Mouse (Mus musculus) CH12.LX (cell line): ENCODE results near the gene Nck2. TPM values are rescaled to one million over a fixed set of nuclear protein-coding genes. Genes with fewer than 3 reads are reported as not detected.

Experiments
- DNase-seq: peaks from one replicate; pipeline ENCODE4 v3.0.0-alpha.2; 2013; ENCODE audit errors: extremely low read depth
- H3K27ac ChIP-seq: 2 replicates; pipeline ENCODE4 v1.5.1; 2012; ENCODE audit warnings: low read depth, mild to moderate bottlenecking, control low read depth, moderate library complexity; ENCODE audit not compliant: insufficient read depth
- H3K27me3 ChIP-seq: replicated peaks from 2 replicates; pipeline ENCODE3; 2012; ENCODE audit warnings: inconsistent platforms
- H3K36me3 ChIP-seq, 2 experiments: replicated peaks in 1 of 2; 2 replicates each; pipeline versions ENCODE3 to v1.6.1; 2012; ENCODE audit warnings: inconsistent platforms in 1 of 2, low read length in 1 of 2, mild to moderate bottlenecking in 1 of 2, mixed read lengths in 1 of 2, moderate library complexity in 1 of 2; ENCODE audit not compliant: control insufficient read depth in 1 of 2, insufficient read depth in 1 of 2
- H3K4me1 ChIP-seq, 2 experiments: 2 replicates each; pipeline ENCODE4 v1.6.1; 2012; ENCODE audit warnings: inconsistent platforms in 1 of 2, moderate library complexity in 1 of 2; ENCODE audit not compliant: insufficient read depth in 2 of 2, control insufficient read depth in 1 of 2
- H3K4me2 ChIP-seq: 2 replicates; pipeline ENCODE4 v1.6.1; 2012; ENCODE audit warnings: low read depth, mild to moderate bottlenecking, control low read depth; ENCODE audit not compliant: poor library complexity, insufficient read depth, severe bottlenecking
- H3K4me3 ChIP-seq, 3 experiments: fragments of 150-350 bp in 1 of 3; sonication (generic) in 1 of 3; replicated peaks in 1 of 3; 2 replicates each; pipeline versions ENCODE3 to v1.5.1; 2011 to 2012; ENCODE audit warnings: low read depth in 2 of 3, low read length in 2 of 3, mild to moderate bottlenecking in 2 of 3, moderate library complexity in 2 of 3, control low read depth in 1 of 3, improper control_type of control experiment in 1 of 3, inconsistent platforms in 1 of 3, mixed read lengths in 1 of 3; ENCODE audit not compliant: poor library complexity in 1 of 3
- H3K79me2 ChIP-seq: replicated peaks from 2 replicates; pipeline ENCODE4 v1.6.1; 2012; ENCODE audit warnings: mild to moderate bottlenecking, moderate library complexity; ENCODE audit not compliant: control insufficient read depth, poor library complexity, insufficient read depth, severe bottlenecking; ENCODE audit errors: extremely low read depth
- H3K9ac ChIP-seq: 2 replicates; pipeline ENCODE4 v1.6.1; 2012; ENCODE audit warnings: low read depth, mild to moderate bottlenecking, control low read depth, moderate library complexity; ENCODE audit not compliant: insufficient read depth
- H3K9me3 ChIP-seq: replicated peaks from 2 replicates; pipeline ENCODE3; 2012; ENCODE audit warnings: low read length, inconsistent platforms, mixed read lengths
- BHLHE40 ChIP-seq: IDR thresholded peaks from 2 replicates; pipeline ENCODE4 v1.6.1; 2011; ENCODE audit warnings: mild to moderate bottlenecking, low read depth, low read length, improper control_type of control experiment
- E2F4 ChIP-seq: IDR thresholded peaks from 2 replicates; pipeline ENCODE4 v1.6.1; 2011; ENCODE audit warnings: low read depth, low read length, improper control_type of control experiment; ENCODE audit not compliant: insufficient replicate concordance
- ELF1 ChIP-seq: IDR thresholded peaks from 2 replicates; pipeline ENCODE4 v1.6.1; 2014; ENCODE audit warnings: low read depth, mild to moderate bottlenecking, inconsistent platforms, low read length, improper control_type of control experiment
- ETS1 ChIP-seq: conservative IDR thresholded peaks from 2 replicates; pipeline ENCODE4 v1.6.1; 2012; ENCODE audit warnings: low read depth, mild to moderate bottlenecking, inconsistent platforms, low read length, improper control_type of control experiment, moderate library complexity
- IRF4 ChIP-seq: IDR thresholded peaks from 2 replicates; pipeline ENCODE4 v1.6.1; 2014; ENCODE audit warnings: low read depth, mild to moderate bottlenecking, inconsistent platforms, low read length, improper control_type of control experiment
- MAX ChIP-seq: IDR thresholded peaks from 2 replicates; pipeline ENCODE4 v1.6.1; 2011; ENCODE audit warnings: low read length, improper control_type of control experiment
- MXI1 ChIP-seq: IDR thresholded peaks from 2 replicates; pipeline ENCODE4 v1.6.1; 2011; ENCODE audit warnings: mild to moderate bottlenecking, low read depth, low read length, improper control_type of control experiment
- MYC ChIP-seq: IDR thresholded peaks from 2 replicates; pipeline ENCODE4 v1.6.1; 2011; ENCODE audit warnings: low read depth, mild to moderate bottlenecking, improper control_type of control experiment, low read length
- POLR2A ChIP-seq: IDR thresholded peaks from 2 replicates; pipeline ENCODE4 v1.6.1; 2011; ENCODE audit warnings: low read depth, mild to moderate bottlenecking, improper control_type of control experiment, low read length
- RCOR1 ChIP-seq: conservative IDR thresholded peaks from 2 replicates; pipeline ENCODE4 v1.6.1; 2012; ENCODE audit warnings: low read depth, mild to moderate bottlenecking, inconsistent platforms, low read length, improper control_type of control experiment
- TCF12 ChIP-seq: IDR thresholded peaks from 2 replicates; pipeline ENCODE4 v1.6.1; 2014; ENCODE audit warnings: low read depth, mild to moderate bottlenecking, inconsistent platforms, low read length, improper control_type of control experiment
- USF1 ChIP-seq: IDR thresholded peaks from 2 replicates; pipeline ENCODE4 v1.6.1; 2014; ENCODE audit warnings: low read depth, mild to moderate bottlenecking, inconsistent platforms, low read length, improper control_type of control experiment
- ZC3H11A ChIP-seq: IDR thresholded peaks from 2 replicates; pipeline ENCODE4 v1.6.1; 2012; ENCODE audit warnings: low read depth, mild to moderate bottlenecking, inconsistent platforms, low read length, improper control_type of control experiment
- ZMIZ1 ChIP-seq: IDR thresholded peaks from 2 replicates; pipeline ENCODE4 v1.6.1; 2012; ENCODE audit warnings: low read depth, mild to moderate bottlenecking, inconsistent platforms, low read length, improper control_type of control experiment
- ZNF384 ChIP-seq: IDR thresholded peaks from 2 replicates; pipeline ENCODE4 v1.6.1; 2012; ENCODE audit warnings: low read depth, low read length, improper control_type of control experiment, inconsistent platforms
- dilution Hi-C: fragments of 300-500 bp; cut with MboI; formaldehyde crosslinking; loops from 2 replicates; pipeline ENCODE4 v1.14.3; 2020; ENCODE audit warnings: low sequenced_read_pairs; ENCODE audit not compliant: extremely low pct_unique_long_range_greater_than_20kb, extremely low pct_ligation_motif_present
- in situ Hi-C: fragments of 300-500 bp; cut with MboI; formaldehyde crosslinking; loops from 3 replicates; pipeline ENCODE4 v1.14.3; 2019; ENCODE audit warnings: low sequenced_read_pairs, low pct_ligation_motif_present, low pct_unique_long_range_greater_than_20kb, mixed read lengths
- polyA plus RNA-seq: library from polyadenylated mRNA; unstranded; fragments of >175 nt; gene quantifications from 2 replicates; pipeline ENCODE4 v1.2.1, GENCODE M21; 2012; ENCODE audit warnings: low read depth; ENCODE audit not compliant: insufficient read length
- total RNA-seq, 2 experiments: library from RNA; depleted of rRNA; stranded (reverse); fragments of 300-350 nt in 1 of 2; fragments of >200 nt in 1 of 2; gene quantifications; 2 replicates each; pipeline ENCODE4 v1.2.3; 2012 to 2014

The Nck2 gene
- total and polyA plus RNA-seq, 3 experiments, result 4.4 to 7.6 (median 4.6) TPM

DNA sequence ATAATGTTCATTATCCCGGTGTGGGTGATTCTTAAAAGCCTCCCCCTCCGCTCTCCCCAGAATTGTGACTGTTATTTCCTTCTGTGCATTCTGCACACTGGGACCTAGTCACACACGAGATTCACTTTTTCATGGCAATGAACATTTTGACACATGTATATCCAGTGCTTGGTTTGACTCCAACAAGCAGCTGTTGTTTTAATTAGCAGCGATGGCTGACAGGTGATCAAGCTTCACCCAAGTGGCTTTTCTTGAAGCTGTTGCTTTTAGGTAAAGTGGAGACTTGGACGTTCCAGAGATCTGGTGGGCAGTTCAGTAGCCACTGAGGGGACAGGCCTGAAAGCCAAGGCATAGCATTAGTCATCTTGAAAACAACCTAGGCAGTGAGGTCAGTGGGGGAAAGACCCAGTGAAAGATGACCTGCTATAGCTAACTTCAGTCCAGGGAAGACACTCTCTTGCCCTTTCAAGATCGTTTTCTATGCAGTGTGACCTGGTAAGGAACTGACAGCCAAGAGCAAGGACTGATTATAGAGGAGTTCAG lies 17.3 kb upstream of the Nck2 start:
- Histone ChIP-seq H3K27me3 (no peaks in the 10 kb centered on the region), H3K36me3 (no peaks in the 10 kb centered on the region), H3K4me3 (no peak overlapping the region), H3K27ac (no peak overlapping the region), H3K9ac (no peak overlapping the region), H3K4me2 (no peak overlapping the region), H3K79me2 (no peaks in the 10 kb centered on the region), H3K9me3 (no peaks in the 10 kb centered on the region), H3K4me1 (peaks cover 4 to 8% of the 10 kb centered on the region in 2 experiments; a peak in 2 of 4 replicates)
- dilution Hi-C loops, result no loop called here
- DNase-seq, result no peak
- in situ Hi-C loops, result no loop called here
- TF ChIP-seq IRF4 (peak; percentile 86), ZNF384 (no peak)

DNA sequence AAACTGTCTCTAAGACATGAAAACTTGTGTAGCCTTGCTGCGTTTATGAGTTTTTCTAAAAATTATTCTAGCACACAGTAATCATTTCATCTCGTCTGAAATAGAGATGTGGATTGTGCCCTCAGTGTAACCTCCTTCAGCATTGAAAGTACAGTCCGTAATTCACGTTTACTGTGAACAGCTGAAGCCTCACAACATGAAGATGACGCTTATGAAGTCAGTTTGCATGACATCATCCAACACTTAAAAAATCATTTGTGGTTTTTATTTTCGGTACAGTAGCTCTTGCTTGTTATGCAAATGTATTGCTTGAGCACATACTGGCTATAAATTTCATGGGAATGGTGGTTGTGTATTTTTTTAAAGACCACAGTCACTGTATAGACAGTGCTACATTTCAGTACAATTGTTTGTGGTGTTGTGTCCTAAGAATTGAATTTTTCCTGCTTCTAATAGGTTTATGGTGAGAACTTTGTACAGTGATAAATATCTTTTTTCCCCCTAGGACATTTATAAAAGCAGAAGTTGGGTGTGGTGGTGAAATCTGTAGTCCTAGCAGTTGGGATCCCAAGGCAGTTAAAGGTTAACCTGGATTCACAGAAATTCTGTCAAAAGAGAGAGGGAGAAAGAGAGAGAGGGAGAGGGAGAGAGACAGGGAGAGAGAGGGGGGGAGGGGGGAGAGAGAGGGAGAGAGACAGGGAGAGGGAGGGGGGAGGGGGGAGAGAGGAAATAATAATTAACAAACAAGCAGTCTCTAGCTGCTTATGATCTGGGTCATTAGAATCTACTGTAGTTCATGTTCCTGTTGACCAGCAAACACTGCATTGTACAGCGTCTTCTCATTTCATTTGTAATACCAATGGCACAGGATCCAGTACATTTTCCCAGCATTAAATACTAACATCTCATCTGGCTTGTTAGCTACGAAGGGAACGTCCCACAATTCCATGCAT lies 14.2 kb upstream of the Nck2 start:
- no peaks in the 10 kb centered on the region for H3K9me3 ChIP-seq
- dilution Hi-C loops, result no loop called here
- no peak overlapping the region for H3K9ac ChIP-seq
- in situ Hi-C loops, result no loop called here
- H3K79me2 ChIP-seq, result no peaks in the 10 kb centered on the region
- H3K4me1 ChIP-seq, result peaks cover 4 to 8% of the 10 kb centered on the region in 2 experiments; a peak in 2 of 4 replicates
- no peaks in the 10 kb centered on the region for H3K27me3 ChIP-seq
- no peak overlapping the region for H3K4me2 ChIP-seq
- TF ChIP-seq TCF12 (no peak), MXI1 (no peak), BHLHE40 (peak; percentile 63; the same call in 1 of the 2 replicates), ZNF384 (no peak), MAX (no peak), ELF1 (no peak), ZMIZ1 (no peak), E2F4 (no peak), USF1 (no peak), MYC (no peak), RCOR1 (no peak), POLR2A (no peak), ETS1 (peak; percentile 23; the same call in 1 of the 2 replicates), ZC3H11A (no peak)
- H3K36me3 ChIP-seq, result no peaks in the 10 kb centered on the region
- DNase-seq, result no peak
- no peak overlapping the region for H3K4me3 ChIP-seq
- no peak overlapping the region for H3K27ac ChIP-seq
